Mouse (Mus musculus) CH12.LX (cell line): ENCODE data around the gene Cfap46. TPM values are rescaled to one million over a fixed set of nuclear protein-coding genes. Genes with fewer than 3 reads are reported as not detected.

Source experiments
- DNase-seq: peaks from one replicate; pipeline ENCODE4 v3.0.0-alpha.2; 2013; ENCODE audit errors: extremely low read depth
- H3K27ac ChIP-seq: 2 replicates; pipeline ENCODE4 v1.5.1; 2012; ENCODE audit warnings: low read depth, mild to moderate bottlenecking, control low read depth, moderate library complexity; ENCODE audit not compliant: insufficient read depth
- H3K27me3 ChIP-seq: replicated peaks from 2 replicates; pipeline ENCODE3; 2012; ENCODE audit warnings: inconsistent platforms
- H3K36me3 ChIP-seq, 2 experiments: replicated peaks in 1 of 2; 2 replicates each; pipeline versions ENCODE3 to v1.6.1; 2012; ENCODE audit warnings: inconsistent platforms in 1 of 2, low read length in 1 of 2, mild to moderate bottlenecking in 1 of 2, mixed read lengths in 1 of 2, moderate library complexity in 1 of 2; ENCODE audit not compliant: control insufficient read depth in 1 of 2, insufficient read depth in 1 of 2
- H3K4me1 ChIP-seq, 2 experiments: 2 replicates each; pipeline ENCODE4 v1.6.1; 2012; ENCODE audit warnings: inconsistent platforms in 1 of 2, moderate library complexity in 1 of 2; ENCODE audit not compliant: insufficient read depth in 2 of 2, control insufficient read depth in 1 of 2
- H3K4me2 ChIP-seq: 2 replicates; pipeline ENCODE4 v1.6.1; 2012; ENCODE audit warnings: low read depth, mild to moderate bottlenecking, control low read depth; ENCODE audit not compliant: poor library complexity, insufficient read depth, severe bottlenecking
- H3K4me3 ChIP-seq, 3 experiments: fragments of 150-350 bp in 1 of 3; sonication (generic) in 1 of 3; replicated peaks in 1 of 3; 2 replicates each; pipeline versions ENCODE3 to v1.5.1; 2011 to 2012; ENCODE audit warnings: low read depth in 2 of 3, low read length in 2 of 3, mild to moderate bottlenecking in 2 of 3, moderate library complexity in 2 of 3, control low read depth in 1 of 3, improper control_type of control experiment in 1 of 3, inconsistent platforms in 1 of 3, mixed read lengths in 1 of 3; ENCODE audit not compliant: poor library complexity in 1 of 3
- H3K79me2 ChIP-seq: replicated peaks from 2 replicates; pipeline ENCODE4 v1.6.1; 2012; ENCODE audit warnings: mild to moderate bottlenecking, moderate library complexity; ENCODE audit not compliant: control insufficient read depth, poor library complexity, insufficient read depth, severe bottlenecking; ENCODE audit errors: extremely low read depth
- H3K9ac ChIP-seq: 2 replicates; pipeline ENCODE4 v1.6.1; 2012; ENCODE audit warnings: low read depth, mild to moderate bottlenecking, control low read depth, moderate library complexity; ENCODE audit not compliant: insufficient read depth
- H3K9me3 ChIP-seq: replicated peaks from 2 replicates; pipeline ENCODE3; 2012; ENCODE audit warnings: low read length, inconsistent platforms, mixed read lengths
- CHD1 ChIP-seq: IDR thresholded peaks from 2 replicates; pipeline ENCODE4 v1.6.1; 2012; ENCODE audit warnings: low read depth, low read length, improper control_type of control experiment, inconsistent platforms
- CTCF ChIP-seq, 2 experiments: IDR thresholded peaks in 1 of 2; conservative IDR thresholded peaks in 1 of 2; 2 replicates each; pipeline ENCODE4 v1.5.1; 2011 to 2012; ENCODE audit warnings: low read depth in 2 of 2, low read length in 2 of 2, improper control_type of control experiment in 1 of 2, inconsistent platforms in 1 of 2, mild to moderate bottlenecking in 1 of 2, moderate library complexity in 1 of 2
- E2F4 ChIP-seq: IDR thresholded peaks from 2 replicates; pipeline ENCODE4 v1.6.1; 2011; ENCODE audit warnings: low read depth, low read length, improper control_type of control experiment; ENCODE audit not compliant: insufficient replicate concordance
- ELF1 ChIP-seq: IDR thresholded peaks from 2 replicates; pipeline ENCODE4 v1.6.1; 2014; ENCODE audit warnings: low read depth, mild to moderate bottlenecking, inconsistent platforms, low read length, improper control_type of control experiment
- EP300 ChIP-seq: IDR thresholded peaks from 2 replicates; pipeline ENCODE4 v1.6.1; 2011; ENCODE audit warnings: low read length, improper control_type of control experiment
- GABPA ChIP-seq: IDR thresholded peaks from 2 replicates; pipeline ENCODE4 v1.6.1; 2012; ENCODE audit warnings: low read depth, low read length, improper control_type of control experiment, inconsistent platforms; ENCODE audit not compliant: insufficient replicate concordance
- HCFC1 ChIP-seq: IDR thresholded peaks from 2 replicates; pipeline ENCODE4 v1.6.1; 2012; ENCODE audit warnings: low read depth, mild to moderate bottlenecking, inconsistent platforms, low read length, improper control_type of control experiment
- IRF4 ChIP-seq: IDR thresholded peaks from 2 replicates; pipeline ENCODE4 v1.6.1; 2014; ENCODE audit warnings: low read depth, mild to moderate bottlenecking, inconsistent platforms, low read length, improper control_type of control experiment
- JUN ChIP-seq: IDR thresholded peaks from 2 replicates; pipeline ENCODE4 v1.6.1; 2011; ENCODE audit warnings: low read depth, mild to moderate bottlenecking, low read length, improper control_type of control experiment, moderate library complexity; ENCODE audit not compliant: insufficient read depth
- JUND ChIP-seq: conservative IDR thresholded peaks from 2 replicates; pipeline ENCODE4 v1.6.1; 2011; ENCODE audit warnings: low read depth, low read length, improper control_type of control experiment
- KAT2A ChIP-seq: IDR thresholded peaks from 2 replicates; pipeline ENCODE4 v1.6.1; 2012; ENCODE audit warnings: low read length, improper control_type of control experiment, inconsistent platforms; ENCODE audit not compliant: insufficient replicate concordance
- MAFK ChIP-seq: IDR thresholded peaks from 2 replicates; pipeline ENCODE4 v1.6.1; 2011; ENCODE audit warnings: low read length, improper control_type of control experiment; ENCODE audit not compliant: insufficient replicate concordance
- MAX ChIP-seq: IDR thresholded peaks from 2 replicates; pipeline ENCODE4 v1.6.1; 2011; ENCODE audit warnings: low read length, improper control_type of control experiment
- MAZ ChIP-seq: IDR thresholded peaks from 2 replicates; pipeline ENCODE4 v1.6.1; 2012; ENCODE audit warnings: low read depth, mild to moderate bottlenecking, inconsistent platforms, low read length, improper control_type of control experiment, moderate library complexity
- MEF2A ChIP-seq: IDR thresholded peaks from 2 replicates; pipeline ENCODE4 v1.6.1; 2014; ENCODE audit warnings: low read depth, mild to moderate bottlenecking, inconsistent platforms, low read length, improper control_type of control experiment, borderline replicate concordance
- MXI1 ChIP-seq: IDR thresholded peaks from 2 replicates; pipeline ENCODE4 v1.6.1; 2011; ENCODE audit warnings: mild to moderate bottlenecking, low read depth, low read length, improper control_type of control experiment
- MYC ChIP-seq: IDR thresholded peaks from 2 replicates; pipeline ENCODE4 v1.6.1; 2011; ENCODE audit warnings: low read depth, mild to moderate bottlenecking, improper control_type of control experiment, low read length
- NRF1 ChIP-seq: IDR thresholded peaks from 2 replicates; pipeline ENCODE4 v1.6.1; 2014; ENCODE audit warnings: low read depth, mild to moderate bottlenecking, inconsistent platforms, low read length, improper control_type of control experiment, moderate library complexity
- POLR2A ChIP-seq: IDR thresholded peaks from 2 replicates; pipeline ENCODE4 v1.6.1; 2011; ENCODE audit warnings: low read depth, mild to moderate bottlenecking, improper control_type of control experiment, low read length
- POLR2AphosphoS2 ChIP-seq: IDR thresholded peaks from 2 replicates; pipeline ENCODE4 v1.6.1; 2011; ENCODE audit warnings: low read depth, low read length, improper control_type of control experiment
- RAD21 ChIP-seq: IDR thresholded peaks from 2 replicates; pipeline ENCODE4 v1.6.1; 2011; ENCODE audit warnings: low read depth, mild to moderate bottlenecking, low read length, improper control_type of control experiment, moderate library complexity
- SIN3A ChIP-seq: IDR thresholded peaks from 2 replicates; pipeline ENCODE4 v1.6.1; 2012; ENCODE audit warnings: low read length, improper control_type of control experiment, inconsistent platforms
- SMC3 ChIP-seq: IDR thresholded peaks from 2 replicates; pipeline ENCODE4 v1.6.1; 2011; ENCODE audit warnings: low read depth, low read length, improper control_type of control experiment
- TCF12 ChIP-seq: IDR thresholded peaks from 2 replicates; pipeline ENCODE4 v1.6.1; 2014; ENCODE audit warnings: low read depth, mild to moderate bottlenecking, inconsistent platforms, low read length, improper control_type of control experiment
- UBTF ChIP-seq: IDR thresholded peaks from 2 replicates; pipeline ENCODE4 v1.6.1; 2012; ENCODE audit warnings: low read depth, mild to moderate bottlenecking, inconsistent platforms, low read length, improper control_type of control experiment, moderate library complexity
- ZC3H11A ChIP-seq: IDR thresholded peaks from 2 replicates; pipeline ENCODE4 v1.6.1; 2012; ENCODE audit warnings: low read depth, mild to moderate bottlenecking, inconsistent platforms, low read length, improper control_type of control experiment
- ZKSCAN1 ChIP-seq: IDR thresholded peaks from 2 replicates; pipeline ENCODE4 v1.6.1; 2012; ENCODE audit warnings: low read depth, inconsistent platforms, low read length, improper control_type of control experiment, borderline replicate concordance
- ZMIZ1 ChIP-seq: IDR thresholded peaks from 2 replicates; pipeline ENCODE4 v1.6.1; 2012; ENCODE audit warnings: low read depth, mild to moderate bottlenecking, inconsistent platforms, low read length, improper control_type of control experiment
- ZNF384 ChIP-seq: IDR thresholded peaks from 2 replicates; pipeline ENCODE4 v1.6.1; 2012; ENCODE audit warnings: low read depth, low read length, improper control_type of control experiment, inconsistent platforms
- dilution Hi-C: fragments of 300-500 bp; cut with MboI; formaldehyde crosslinking; loops from 2 replicates; pipeline ENCODE4 v1.14.3; 2020; ENCODE audit warnings: low sequenced_read_pairs; ENCODE audit not compliant: extremely low pct_unique_long_range_greater_than_20kb, extremely low pct_ligation_motif_present
- in situ Hi-C: fragments of 300-500 bp; cut with MboI; formaldehyde crosslinking; loops from 3 replicates; pipeline ENCODE4 v1.14.3; 2019; ENCODE audit warnings: low sequenced_read_pairs, low pct_ligation_motif_present, low pct_unique_long_range_greater_than_20kb, mixed read lengths
- polyA plus RNA-seq: library from polyadenylated mRNA; unstranded; fragments of >175 nt; gene quantifications from 2 replicates; pipeline ENCODE4 v1.2.1, GENCODE M21; 2012; ENCODE audit warnings: low read depth; ENCODE audit not compliant: insufficient read length
- total RNA-seq, 2 experiments: library from RNA; depleted of rRNA; stranded (reverse); fragments of 300-350 nt in 1 of 2; fragments of >200 nt in 1 of 2; gene quantifications; 2 replicates each; pipeline ENCODE4 v1.2.3; 2012 to 2014

Cfap46 gene
- total and polyA plus RNA-seq, 3 experiments = 0.11 to 0.13 (median 0.11) TPM

GRCm38 (mm10) chr7:139692211-139692610 lies 8.6 kb upstream of the Cfap46 start:
- in situ Hi-C loops = no loop called here
- Histone ChIP-seq H3K9ac (peak overlapping the region; percentile 57; the same call in 1 of the 2 replicates), H3K4me1 (peaks cover 43 to 52% of the 10 kb centered on the region in 2 experiments), H3K79me2 (no peaks in the 10 kb centered on the region), H3K9me3 (peaks cover 1% of the 10 kb centered on the region), H3K27me3 (no peaks in the 10 kb centered on the region), H3K36me3 (peaks cover 0 to 3% of the 10 kb centered on the region in 2 experiments), H3K27ac (peak overlapping the region; percentile 32), H3K4me2 (peak overlapping the region; percentile 62), H3K4me3 (peak overlapping the region in 1 of 3 experiments; percentile 23)
- TF ChIP-seq POLR2A = no peak
- TF ChIP-seq ZNF384 = no peak
- TF ChIP-seq POLR2AphosphoS2 = no peak
- no peak for TF ChIP-seq E2F4
- TF ChIP-seq MAFK = no peak
- no peak for TF ChIP-seq HCFC1
- TF ChIP-seq ELF1 = no peak
- TF ChIP-seq JUN = no peak
- no peak for TF ChIP-seq JUND
- TF ChIP-seq CHD1 = no peak
- TF ChIP-seq SIN3A = no peak
- no peak for TF ChIP-seq ZKSCAN1
- TF ChIP-seq UBTF = no peak
- no peak for TF ChIP-seq ZMIZ1
- no peak for TF ChIP-seq CTCF (conservative IDR thresholded peaks at IDR 0.05 in 1 of 2, IDR thresholded peaks at IDR 0.05 in 1 of 2; ENCODE audit: low read depth in 2 of 2, low read length in 2 of 2)
- TF ChIP-seq MXI1 = no peak
- no peak for DNase-seq
- dilution Hi-C loops = no loop called here

DNA sequence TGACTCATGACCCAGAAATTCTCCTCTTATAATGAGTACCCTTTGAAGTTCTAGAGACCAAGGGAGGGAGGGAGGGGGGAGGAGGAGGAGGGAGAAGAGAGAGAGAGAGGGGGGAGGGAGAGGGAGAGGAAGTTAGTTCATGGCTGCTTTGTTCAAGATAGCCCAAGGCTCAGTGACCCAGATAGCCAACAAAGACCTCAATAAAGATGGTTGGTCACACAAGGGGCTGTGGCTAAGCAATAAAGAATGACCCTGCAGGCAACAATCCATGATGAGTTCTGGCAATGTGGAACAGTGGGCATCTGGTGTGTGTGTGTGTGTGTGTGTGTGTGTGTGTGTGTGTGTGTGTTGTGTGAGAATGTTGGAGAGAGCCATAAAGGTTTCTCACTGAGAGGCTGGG lies 1.7 kb upstream of the Cfap46 start:
- dilution Hi-C loops = no loop called here
- no peaks in the 10 kb centered on the region for H3K27me3 ChIP-seq

More for the DNA sequence above, 1.7 kb upstream of the Cfap46 start:
- H3K4me2 ChIP-seq = peak overlapping the region; percentile 72
- TF ChIP-seq KAT2A = no peak
- no peak for TF ChIP-seq IRF4
- TF ChIP-seq MEF2A = no peak
- no peak for TF ChIP-seq ELF1
- no peak for TF ChIP-seq NRF1
- no peak for TF ChIP-seq EP300
- TF ChIP-seq CHD1 = no peak
- TF ChIP-seq MYC = no peak
- TF ChIP-seq SMC3 = no peak
- no peak for TF ChIP-seq MAZ
- TF ChIP-seq HCFC1 = no peak
- TF ChIP-seq ZC3H11A = no peak
- TF ChIP-seq TCF12 = no peak
- no peak for TF ChIP-seq RAD21
- no peak for TF ChIP-seq JUND
- no peak for TF ChIP-seq MAX
- TF ChIP-seq ZNF384 = no peak
- no peak for TF ChIP-seq UBTF
- no peak for TF ChIP-seq JUN
- no peak for TF ChIP-seq GABPA
- TF ChIP-seq, all 38 proteins: peak for 0
- no peaks in the 10 kb centered on the region for H3K9me3 ChIP-seq
- in situ Hi-C loops = no loop called here
- no peaks in the 10 kb centered on the region for H3K79me2 ChIP-seq
- H3K4me1 ChIP-seq = peaks cover 11 to 20% of the 10 kb centered on the region in 2 experiments
- no peak overlapping the region for H3K4me3 ChIP-seq
- H3K36me3 ChIP-seq = peaks cover 0 to 3% of the 10 kb centered on the region in 2 experiments
- 0 out of 2 replicates have a peak overlapping the region, but pooled peaks have one; percentile 4 for H3K27ac ChIP-seq
- H3K9ac ChIP-seq = peak overlapping the region; percentile 51; the same call in 1 of the 2 replicates
- peak; percentile 22 for DNase-seq
